In the genomic region with DNA sequence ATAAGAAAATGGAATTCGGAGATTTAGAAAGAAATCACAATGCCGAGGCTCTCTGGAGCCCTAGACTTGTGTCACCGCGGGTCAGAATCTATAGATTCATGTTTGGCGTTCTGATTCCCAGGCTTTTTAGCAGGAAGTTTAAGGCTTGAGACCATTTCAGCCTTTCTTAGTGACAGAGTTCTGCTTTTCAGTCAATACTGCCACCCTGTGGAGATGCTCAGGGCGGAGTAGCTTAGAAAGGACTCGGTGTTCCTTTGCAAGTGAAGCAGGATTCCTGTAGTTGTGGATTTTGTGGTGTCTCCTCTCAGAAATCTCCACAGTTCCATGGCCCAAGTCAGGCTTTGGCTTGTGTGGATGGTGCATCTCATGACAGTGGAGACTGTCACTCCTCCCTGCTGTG, we compare ENCODE assay signal across 9 mouse cellular contexts. TPM values are rescaled to one million over a fixed set of nuclear protein-coding genes. Genes with fewer than 3 reads are reported as not detected.
DNase-seq lines count a peak whose midpoint lies in the region; ATAC-seq and TF ChIP-seq lines count a peak whose summit lies in the region.
"Had no signal": no experiment of that assay in that cellular context is flagged by ENCODE, and none has a peak within 500 bp of the region (broad histone marks: within the 10 kb centered on the region; RNA-seq: fewer than 3 reads in every experiment).

No protein-coding gene starts in this region.

- 14% methylated on average over 7 of the region's 7 CpGs for WGBS in liver, embryonic 14.5 days (ENCODE audit: insufficient replicate concordance)
- WGBS in liver, embryonic 12.5 days (ENCODE audit: insufficient replicate concordance), result 22% methylated on average over 7 of the region's 7 CpGs
- 12% methylated on average over 7 of the region's 7 CpGs for WGBS in midbrain, embryonic 14.5 days

- H3K4me3 ChIP-seq in liver, embryonic 14.5 days (ENCODE audit: insufficient read depth in 1 of 2, low read depth in 2 of 2, low read length in 2 of 2), result no peak overlapping the region
- no peak overlapping the region for H3K4me3 ChIP-seq in liver, embryonic 12.5 days
- H3K4me3 ChIP-seq in midbrain, embryonic 14.5 days (replicated peaks; ENCODE audit: low read depth, low read length), result no peak overlapping the region
- H3K4me3 ChIP-seq: limb, embryonic 15.5 days had no signal

- no peaks in the 10 kb centered on the region for H3K36me3 ChIP-seq in liver, embryonic 14.5 days (replicated peaks; ENCODE audit: control insufficient read depth, insufficient read depth, low read depth)
- no peaks in the 10 kb centered on the region for H3K36me3 ChIP-seq in liver, embryonic 12.5 days
- H3K36me3 ChIP-seq in midbrain, embryonic 14.5 days (ENCODE audit: control insufficient read depth, insufficient read depth, low read length), result no peaks in the 10 kb centered on the region
- H3K36me3 ChIP-seq: limb, embryonic 15.5 days had no signal

- peaks cover 33% of the 10 kb centered on the region for H3K27me3 ChIP-seq in liver, embryonic 14.5 days (ENCODE audit: control insufficient read depth, insufficient read depth, low read length)
- peaks cover 98% of the 10 kb centered on the region for H3K27me3 ChIP-seq in liver, embryonic 12.5 days (replicated peaks)
- peaks cover 21% of the 10 kb centered on the region for H3K27me3 ChIP-seq in midbrain, embryonic 14.5 days (ENCODE audit: control insufficient read depth, insufficient read depth, low read length)

- H3K4me1 ChIP-seq in liver, embryonic 14.5 days (replicated peaks; ENCODE audit: control insufficient read depth in 2 of 2, insufficient read depth in 2 of 2, low read length in 1 of 2), result no peaks in the 10 kb centered on the region
- no peaks in the 10 kb centered on the region for H3K4me1 ChIP-seq in liver, embryonic 12.5 days
- no peaks in the 10 kb centered on the region for H3K4me1 ChIP-seq in midbrain, embryonic 14.5 days (ENCODE audit: control insufficient read depth, insufficient read depth, low read length)

- no peak overlapping the region for H3K27ac ChIP-seq in liver, embryonic 14.5 days
- H3K27ac ChIP-seq in liver, embryonic 12.5 days, result no peak overlapping the region
- no peak overlapping the region for H3K27ac ChIP-seq in midbrain, embryonic 14.5 days (replicated peaks; ENCODE audit: low read depth, low read length)
- H3K27ac ChIP-seq: limb, embryonic 15.5 days had no signal

- no peak for TF ChIP-seq EP300 in liver, embryonic 14.5 days (IDR thresholded peaks at IDR 0.05; ENCODE audit: low read depth)

- peak; percentile 68 for DNase-seq in adrenal gland, postnatal 14 days
- DNase-seq in adrenal gland, adult 18-20 months (ENCODE audit: low spot score in 2 of 2), result no peak
- DNase-seq in liver, embryonic 14.5 days (ENCODE audit: low read depth in 3 of 3, low spot score in 3 of 3), result no peak
- peak; percentile 15 for DNase-seq in c-Kit-negative CD71-positive TER-119-positive erythroid progenitor cells, embryonic 14.5 days (ENCODE audit: low read depth, low spot score)
- DNase-seq in kidney, postnatal 10 days, result peak; percentile 78
- peak; percentile 86 for DNase-seq in midbrain, embryonic 14.5 days
- no peak for DNase-seq in yolk sac, embryonic 10.5 days (ENCODE audit: low spot score)

- TF ChIP-seq CTCF in liver, embryonic 14.5 days (IDR thresholded peaks at IDR 0.05; ENCODE audit: low read depth), result peak; percentile 65

- ATAC-seq in liver, embryonic 14.5 days (ENCODE audit: insufficient read depth), result no peak
- no peak for ATAC-seq in liver, embryonic 12.5 days
- no peak for ATAC-seq in midbrain, embryonic 14.5 days (ENCODE audit: low FRiP score, low TSS enrichment)

- no peaks in the 10 kb centered on the region for H3K9me3 ChIP-seq in liver, embryonic 14.5 days (ENCODE audit: control insufficient read depth, low read length)
- H3K9me3 ChIP-seq in liver, embryonic 12.5 days (replicated peaks), result no peaks in the 10 kb centered on the region
- H3K9me3 ChIP-seq in midbrain, embryonic 14.5 days (ENCODE audit: control insufficient read depth, low read length), result no peaks in the 10 kb centered on the region
- H3K9me3 ChIP-seq: limb, embryonic 15.5 days had no signal

- H3K9ac ChIP-seq in liver, embryonic 14.5 days (replicated peaks), result no peak overlapping the region
- H3K9ac ChIP-seq in liver, embryonic 12.5 days, result no peak overlapping the region
- H3K9ac ChIP-seq in midbrain, embryonic 14.5 days (replicated peaks; ENCODE audit: low read length), result no peak overlapping the region
- H3K9ac ChIP-seq: limb, embryonic 15.5 days had no signal

- no peak overlapping the region for H3K4me2 ChIP-seq in liver, embryonic 14.5 days (ENCODE audit: low read depth)
- no peak overlapping the region for H3K4me2 ChIP-seq in liver, embryonic 12.5 days
- H3K4me2 ChIP-seq in midbrain, embryonic 14.5 days (ENCODE audit: low read length), result no peak overlapping the region
- H3K4me2 ChIP-seq: limb, embryonic 15.5 days had no signal

RNA-seq across cellular contexts. Expression of a gene that starts 7.4 kb away (rescaled TPM):
- total RNA-seq in adrenal gland, postnatal 14 days (2021), result not detected in 2 replicates
- total RNA-seq in adrenal gland, adult 18-20 months (2021), result not detected
- polyA plus RNA-seq in liver, embryonic 14.5 days (2012; rRNA removed), result 0.01 and 0.03 TPM in 2 replicates
- polyA plus RNA-seq in liver, embryonic 14.5 days (2014; fragmentation: Nextera tagmentation; extraction: Ambion mirVana), result not detected in 2 replicates
- polyA plus RNA-seq in liver, embryonic 12.5 days (2016; fragmentation: Nextera tagmentation; extraction: Ambion mirVana), result 0.06 TPM in 1 of 2 replicates, not detected in the other
- 0.43 and 0.46 TPM in 2 replicates for polyA plus RNA-seq in midbrain, embryonic 14.5 days (2014; fragmentation: Nextera tagmentation; extraction: Ambion mirVana)

RNA-seq across cellular contexts. Expression of a gene that starts 8.8 kb away (rescaled TPM):
- 0.98 and 1.1 TPM in 2 replicates for total RNA-seq in adrenal gland, postnatal 14 days (2021)
- 1 to 10 TPM in 1 of 2 experiments, under 1 TPM in 1; 0.80 to 1.1 TPM for total RNA-seq in adrenal gland, adult 18-20 months (2021)
- 0.08 and 0.12 TPM in 2 replicates for polyA plus RNA-seq in liver, embryonic 14.5 days (2012; rRNA removed)
- 0.04 and 0.08 TPM in 2 replicates for polyA plus RNA-seq in liver, embryonic 14.5 days (2014; fragmentation: Nextera tagmentation; extraction: Ambion mirVana)
- 0.32 and 0.50 TPM in 2 replicates for polyA plus RNA-seq in liver, embryonic 12.5 days (2016; fragmentation: Nextera tagmentation; extraction: Ambion mirVana)
- polyA plus RNA-seq in midbrain, embryonic 14.5 days (2014; fragmentation: Nextera tagmentation; extraction: Ambion mirVana), result 1.6 and 1.7 TPM in 2 replicates

Comparison
In these comparisons a context has a peak if more than half of its experiments do, and no peak if none do; other contexts are left out.
1. DNase-seq: peak in adrenal gland, postnatal 14 days (single experiment), c-Kit-negative CD71-positive TER-119-positive erythroid progenitor cells, embryonic 14.5 days (single experiment), kidney, postnatal 10 days (single experiment) and midbrain, embryonic 14.5 days (single experiment); none in adrenal gland, adult 18-20 months (0 of 2), liver, embryonic 14.5 days (0 of 3) and yolk sac, embryonic 10.5 days (single experiment).